Mouse (Mus musculus) megakaryocyte, embryonic 14.5 days (primary cell): Measurements from ENCODE around the gene Atp10b.

Source experiments
- FLI1 ChIP-seq: IDR thresholded peaks from 2 replicates; pipeline ENCODE4 v1.6.1; 2012; ENCODE audit warnings: low read length, inconsistent platforms, mixed read lengths
- GATA1 ChIP-seq: IDR thresholded peaks from 3 replicates; pipeline ENCODE4 v1.6.1; 2012; ENCODE audit warnings: mixed read lengths, low read length, inconsistent platforms, borderline replicate concordance

- TF ChIP-seq GATA1 (no peak), FLI1 (no peak)
Observed at GRCm38 (mm10) chr11:43183457-43183856, 33.8 kb downstream of the Atp10b start.
